Comparison of ENCODE assay signal across 8 mouse cellular contexts in genomic region chr12:117843302-117844074, GRCm38 (mm10). TPM values are rescaled to one million over a fixed set of nuclear protein-coding genes. Genes with fewer than 3 reads are reported as not detected.
DNase-seq lines count a peak whose midpoint lies in the region; ATAC-seq and TF ChIP-seq lines count a peak whose summit lies in the region.

No protein-coding gene starts in this region.

- peak overlapping the region; percentile 99 for H3K4me2 ChIP-seq in hindbrain, embryonic 16.5 days (ENCODE audit: low read length)

- peaks cover 2% of the 10 kb centered on the region; the same call in 1 of the 2 replicates for H3K4me1 ChIP-seq in hindbrain, embryonic 16.5 days (ENCODE audit: control insufficient read depth, insufficient read depth, low read depth, low read length)

- peak overlapping the region; percentile 79 for H3K9ac ChIP-seq in hindbrain, embryonic 16.5 days (ENCODE audit: low read depth, low read length)

- H3K27ac ChIP-seq in hindbrain, embryonic 16.5 days (ENCODE audit: low read depth, low read length): 0 out of 2 replicates have a peak overlapping the region, but pooled peaks have one; percentile 39
- H3K27ac ChIP-seq in left cerebral cortex, adult 2 months: no peak overlapping the region
- no peak overlapping the region; the same call in 1 of the 2 replicates for H3K27ac ChIP-seq in macrophage

- H3K79me2 ChIP-seq in macrophage (ENCODE audit: inconsistent target): peaks cover 35% of the 10 kb centered on the region; the same call in 1 of the 2 replicates

- H3K36me3 ChIP-seq in hindbrain, embryonic 16.5 days (ENCODE audit: control insufficient read depth, insufficient read depth, low read length): no peaks in the 10 kb centered on the region
- H3K36me3 ChIP-seq in macrophage (ENCODE audit: inconsistent target): no peaks in the 10 kb centered on the region

- under 1% methylated on average over 52 of the region's 75 CpGs for WGBS in hindbrain, embryonic 16.5 days
- under 1% methylated on average over 57 of the region's 75 CpGs for WGBS in macrophage (ENCODE audit: missing documents)

- no peak for TF ChIP-seq CTCF in left cerebral cortex, adult 2 months (IDR thresholded peaks at IDR 0.05)

- DNase-seq in R1 (ENCODE audit: low read depth, low spot score): peak; percentile 89
- peak; percentile 14 for DNase-seq in cerebellum, adult 9-10 months
- DNase-seq in left cerebral cortex, adult 2 months (ENCODE audit: extremely low spot score in 1 of 2, low spot score in 2 of 2): peak; percentile 52 to 68
- DNase-seq in retina, postnatal 7 days (ENCODE audit: low read depth, low spot score): peak; percentile 58
- DNase-seq in urinary bladder, adult 18-20 months (ENCODE audit: low spot score in 2 of 2): peak; percentile 25 to 70

- peaks cover 2% of the 10 kb centered on the region; the same call in 1 of the 2 replicates for H3K27me3 ChIP-seq in hindbrain, embryonic 16.5 days (replicated peaks; ENCODE audit: control insufficient read depth, insufficient read depth, low read length)

- peak overlapping the region; percentile 80 for H3K4me3 ChIP-seq in hindbrain, embryonic 16.5 days (ENCODE audit: low read length)
- H3K4me3 ChIP-seq in left cerebral cortex, adult 2 months: peak overlapping the region; percentile 80
- H3K4me3 ChIP-seq in macrophage (ENCODE audit: inconsistent target): peak overlapping the region; percentile 35

- intact Hi-C loops in left cerebral cortex, adult 2 months (cut with DNase I): no loop called here

- peak; percentile 97 for ATAC-seq in frontal cortex, adult (ENCODE audit: low TSS enrichment)
- peak; percentile 99 for ATAC-seq in hindbrain, embryonic 16.5 days

- no peaks in the 10 kb centered on the region for H3K9me3 ChIP-seq in hindbrain, embryonic 16.5 days (ENCODE audit: control insufficient read depth, low read length)

RNA-seq across cellular contexts. Expression of gene Cdca7l, which starts 39.4 kb away (rescaled TPM):
- polyA plus RNA-seq in hindbrain, embryonic 16.5 days (2015; fragmentation: Nextera tagmentation; extraction: Ambion mirVana): 5.3 and 7.3 TPM in 2 replicates
- total RNA-seq in left cerebral cortex, adult 2 months (2021): 1 to 10 TPM; 1.1 to 1.3 TPM
- 10 to 100 TPM in 9 of 26 experiments, 1 to 10 TPM in 13, under 1 TPM in 3, not detected in 1; 0.77 to 25.3 (median 7.1) TPM for total RNA-seq in macrophage (2018; cell fraction: chromatin; rRNA removed)
- 10 to 100 TPM in 13 of 26 experiments, 1 to 10 TPM in 13; 6.4 to 19.5 (median 10.0) TPM for total RNA-seq in macrophage (2018; cell fraction: cytosol; rRNA removed)
- total RNA-seq in macrophage (2018; cell fraction: nucleus; rRNA removed): 10 to 100 TPM in 10 of 26 experiments, 1 to 10 TPM in 16; 1.2 to 44.4 (median 7.0) TPM
- 7.7 to 47.6 TPM (median 20.2 TPM) in 3 replicates for polyA plus RNA-seq in macrophage (2018)

Comparison
In these comparisons a context has a peak if more than half of its experiments do, and no peak if none do; other contexts are left out.
1. DNase-seq: peak in every context shown above with its lines; median percentile 89 in R1; 60 in left cerebral cortex, adult 2 months; 58 in retina, postnatal 7 days; 48 in urinary bladder, adult 18-20 months; 14 in cerebellum, adult 9-10 months.